Mouse (Mus musculus): ENCODE measurements around the gene Hist1h2bb. TPM values are rescaled to one million over a fixed set of nuclear protein-coding genes. Genes with fewer than 3 reads are reported as not detected.

Gene Hist1h2bb
- polyA plus RNA-seq, 3 experiments from 2014 or later, result 2.5 to 2.8 TPM; not detected in 1

- ATAC-seq, result peak; percentile 52
Observed at GRCm38 (mm10) chr13:23750839-23751477, 4.4 kb downstream of the Hist1h2bb start, which contains the start of gene Hist1h2ab. Hist1h2ab (plus strand) TSS chr13:23751126.

GRCm38 (mm10) chr13:23751478-23751956 is 5.0 kb downstream of the Hist1h2bb start:
- ATAC-seq, result no peak

GRCm38 (mm10) chr13:23752067-23752741 is 5.7 kb downstream of the Hist1h2bb start, which contains the start of gene Hist1h3b:
Hist1h3b (plus strand) TSS chr13:23752267.
- ATAC-seq, result peak; percentile 36

GRCm38 (mm10) chr13:23752742-23753172 is 6.2 kb downstream of the Hist1h2bb start:
- ATAC-seq, result no peak

- ATAC-seq, result no peak
Observed at GRCm38 (mm10) chr13:23753314-23754078, 7.0 kb downstream of the Hist1h2bb start.

GRCm38 (mm10) chr13:23755000-23755399 is 8.5 kb downstream of the Hist1h2bb start:
- no peak for ATAC-seq

- ATAC-seq, result peak; percentile 63
Observed at GRCm38 (mm10) chr13:23756790-23757189, 10.3 kb downstream of the Hist1h2bb start, which contains the start of gene Hist1h4b. Hist1h4b (plus strand) TSS chr13:23757013.

GRCm38 (mm10) chr13:23757211-23757773 is 10.8 kb downstream of the Hist1h2bb start:
- no peak for ATAC-seq

GRCm38 (mm10) chr13:23757921-23758320 is 11.4 kb downstream of the Hist1h2bb start:
- ATAC-seq, result no peak

GRCm38 (mm10) chr13:23759251-23759771 is 12.8 kb downstream of the Hist1h2bb start:
- ATAC-seq, result no peak

GRCm38 (mm10) chr13:23759916-23760239 is 13.3 kb downstream of the Hist1h2bb start:
- no peak for ATAC-seq

GRCm38 (mm10) chr13:23760240-23760971 is 13.9 kb downstream of the Hist1h2bb start:
- ATAC-seq, result no peak

GRCm38 (mm10) chr13:23760972-23761864 is 14.7 kb downstream of the Hist1h2bb start, which contains the start of gene Hist1h4a:
Hist1h4a (minus strand) TSS chr13:23761230.
- peak; percentile 63 for ATAC-seq

- ATAC-seq, result peak; percentile 69
Observed at GRCm38 (mm10) chr13:23761871-23762821, 15.6 kb downstream of the Hist1h2bb start, which contains the start of gene Hist1h3a. Hist1h3a (minus strand) TSS chr13:23762386.

GRCm38 (mm10) chr13:23763242-23763585 is 16.7 kb downstream of the Hist1h2bb start:
- ATAC-seq, result no peak

GRCm38 (mm10) chr13:23763586-23764323 is 17.2 kb downstream of the Hist1h2bb start, which contains the start of gene Hist1h1a:
Hist1h1a (plus strand) TSS chr13:23763666.
- peak; percentile 45 for ATAC-seq

GRCm38 (mm10) chr13:23764324-23765171 is 18.0 kb downstream of the Hist1h2bb start:
- ATAC-seq, result no peak

GRCm38 (mm10) chr13:23765172-23765513 is 18.6 kb downstream of the Hist1h2bb start:
- ATAC-seq, result no peak

All from inflammation-experienced regulatory T-cells, adult 6 months (primary cell).